Comparison of ENCODE assay signal across 13 mouse cellular contexts in genomic region chr4:95106881-95107665, GRCm38 (mm10). TPM values are rescaled to one million over a fixed set of nuclear protein-coding genes. Genes with fewer than 3 reads are reported as not detected.
A peak's percentile ranks its signal among the peaks of the same experiment; 100 is the strongest.
DNase-seq lines count a peak whose midpoint lies in the region; ATAC-seq and TF ChIP-seq lines count a peak whose summit lies in the region.
"Had no signal": no experiment of that assay in that cellular context is flagged by ENCODE, and none has a peak within 500 bp of the region (broad histone marks: within the 10 kb centered on the region; RNA-seq: fewer than 3 reads in every experiment).

No protein-coding gene starts in this region.

- no peak overlapping the region for H3K9ac ChIP-seq in hindbrain, embryonic 13.5 days

- WGBS in hindbrain, embryonic 10.5 days: 68% methylated on average over 10 of the region's 10 CpGs
- WGBS in hindbrain, embryonic 13.5 days: 70% methylated on average over 10 of the region's 10 CpGs

- DNase-seq in hindbrain, embryonic 10.5 days (ENCODE audit: low spot score): no peak
- DNase-seq in A20 (ENCODE audit: low read depth, low spot score): peak; percentile 33
- no peak for DNase-seq in ovary, postnatal 36 days (ENCODE audit: low spot score)
- DNase-seq in left cerebral cortex, postnatal 10 days (ENCODE audit: extremely low spot score in 1 of 2, low spot score in 2 of 2): no peak
- DNase-seq in MN1 (ENCODE audit: low spot score): no peak
- DNase-seq: forebrain, postnatal 0 days; heart, postnatal 36 days; layer of hippocampus, postnatal 36 days; right cerebral cortex, postnatal 14 days had no signal

- no peaks in the 10 kb centered on the region for H3K27me3 ChIP-seq in hindbrain, embryonic 10.5 days (ENCODE audit: insufficient read depth, poor library complexity, severe bottlenecking)
- H3K27me3 ChIP-seq in hindbrain, embryonic 13.5 days: no peaks in the 10 kb centered on the region; the same call in 1 of the 2 replicates
- peaks cover 11% of the 10 kb centered on the region for H3K27me3 ChIP-seq in megakaryocyte, embryonic 14.5 days (replicated peaks)

- no peak for ATAC-seq in hindbrain, embryonic 13.5 days (ENCODE audit: low FRiP score)
- ATAC-seq: lung, postnatal 0 days had no signal

- H3K4me1 ChIP-seq in hindbrain, embryonic 10.5 days (replicated peaks): peaks cover 39% of the 10 kb centered on the region
- peaks cover 25% of the 10 kb centered on the region for H3K4me1 ChIP-seq in hindbrain, embryonic 13.5 days (replicated peaks)
- H3K4me1 ChIP-seq in bone marrow macrophage, adult 2 months (ENCODE audit: control insufficient read depth, insufficient read depth, low read length): peaks cover 30% of the 10 kb centered on the region
- H3K4me1 ChIP-seq in megakaryocyte, embryonic 14.5 days: peaks cover 42% of the 10 kb centered on the region

- no peak for TF ChIP-seq POLR2A in bone marrow macrophage, adult 2 months (IDR thresholded peaks at IDR 0.05; ENCODE audit: borderline replicate concordance, low read depth, low read length)

- H3K27ac ChIP-seq in hindbrain, embryonic 10.5 days: peak overlapping the region; percentile 53; the same call in 1 of the 2 replicates
- H3K27ac ChIP-seq in hindbrain, embryonic 13.5 days: no peak overlapping the region
- H3K27ac ChIP-seq in bone marrow macrophage, adult 2 months (ENCODE audit: insufficient read depth, low read depth, low read length): peak overlapping the region; percentile 90

- TF ChIP-seq CTCF in bone marrow macrophage, adult 2 months (IDR thresholded peaks at IDR 0.05; ENCODE audit: low read depth, low read length): no peak

- H3K4me3 ChIP-seq in hindbrain, embryonic 10.5 days: no peak overlapping the region
- no peak overlapping the region for H3K4me3 ChIP-seq in hindbrain, embryonic 13.5 days
- peak overlapping the region; percentile 37 for H3K4me3 ChIP-seq in bone marrow macrophage, adult 2 months (ENCODE audit: insufficient read depth, low read length)
- peak overlapping the region; percentile 89 for H3K4me3 ChIP-seq in megakaryocyte, embryonic 14.5 days (replicated peaks)

- H3K9me3 ChIP-seq in hindbrain, embryonic 10.5 days: no peaks in the 10 kb centered on the region
- no peaks in the 10 kb centered on the region for H3K9me3 ChIP-seq in hindbrain, embryonic 13.5 days
- peaks cover 7% of the 10 kb centered on the region; the same call in 1 of the 2 replicates for H3K9me3 ChIP-seq in megakaryocyte, embryonic 14.5 days

- no peaks in the 10 kb centered on the region for H3K36me3 ChIP-seq in hindbrain, embryonic 10.5 days
- H3K36me3 ChIP-seq in hindbrain, embryonic 13.5 days: no peaks in the 10 kb centered on the region
- no peaks in the 10 kb centered on the region for H3K36me3 ChIP-seq in megakaryocyte, embryonic 14.5 days (replicated peaks; ENCODE audit: low read length)

- intact Hi-C loops in left cerebral cortex, postnatal 10 days (cut with DNase I): no loop called here

- no peak overlapping the region for H3K4me2 ChIP-seq in hindbrain, embryonic 13.5 days

RNA-seq across cellular contexts. Expression of gene Jun, which starts 55.1 kb away (rescaled TPM):
- polyA plus RNA-seq in hindbrain, embryonic 10.5 days (2016; fragmentation: Nextera tagmentation; extraction: Ambion mirVana): 63.7 and 64.6 TPM in 2 replicates
- 55.6 and 56.7 TPM in 2 replicates for polyA plus RNA-seq in hindbrain, embryonic 13.5 days (2015; fragmentation: Nextera tagmentation; extraction: Ambion mirVana)
- polyA plus RNA-seq in bone marrow macrophage, adult 2 months (2012; ENCODE audit: insufficient read depth, insufficient read length, missing spikeins): 37.4 and 39.6 TPM in 2 replicates
- polyA plus RNA-seq in megakaryocyte, embryonic 14.5 days (2012; ENCODE audit: insufficient read depth, low replicate concordance): 157 and 392 TPM in 2 replicates
- 10 to 100 TPM; 38.0 to 39.8 TPM for total RNA-seq in left cerebral cortex, postnatal 10 days (2021)

Comparison
In these comparisons a context has a peak if more than half of its experiments do, and no peak if none do; other contexts are left out.
1. H3K4me3 ChIP-seq: peak in bone marrow macrophage, adult 2 months (single experiment) and megakaryocyte, embryonic 14.5 days (single experiment); none in hindbrain, embryonic 10.5 days (single experiment) and hindbrain, embryonic 13.5 days (single experiment).